Mouse (Mus musculus): ENCODE results near the gene Hspa1b.
"Not testable (repeated sequence)": the region's sequence is repeated elsewhere in the genome, so short reads cannot be mapped to it uniquely, and the experiment has no call there.

Gene Hspa1b

GRCm38 (mm10) chr17:34959130-34959778 is at the start of gene Hspa1b:
Hspa1b (minus strand) TSS chr17:34959238.
- DNase-seq (ENCODE audit: low spot score): peak; percentile 53

GRCm38 (mm10) chr17:35007387-35007991 is 48.5 kb upstream of the Hspa1b start:
- no peak for DNase-seq (ENCODE audit: low spot score)

- not testable (repeated sequence) for DNase-seq (ENCODE audit: low spot score)
Observed at GRCm38 (mm10) chr17:35005902-35006301, 46.9 kb upstream of the Hspa1b start.

- DNase-seq (ENCODE audit: low spot score): no peak
Observed at GRCm38 (mm10) chr17:35005158-35005557, 46.1 kb upstream of the Hspa1b start.

GRCm38 (mm10) chr17:35004075-35004717 is 45.2 kb upstream of the Hspa1b start:
- DNase-seq (ENCODE audit: low spot score): no peak

GRCm38 (mm10) chr17:35003022-35003838 is 44.2 kb upstream of the Hspa1b start:
- no peak for DNase-seq (ENCODE audit: low spot score)

GRCm38 (mm10) chr17:35002153-35002865 is 43.3 kb upstream of the Hspa1b start:
- DNase-seq (ENCODE audit: low spot score): peak; percentile 55

- no peak for DNase-seq (ENCODE audit: low spot score)
Observed at GRCm38 (mm10) chr17:35001452-35002152, 42.6 kb upstream of the Hspa1b start.

- peak; percentile 77 for DNase-seq (ENCODE audit: low spot score)
Observed at GRCm38 (mm10) chr17:35000717-35001451, 41.8 kb upstream of the Hspa1b start, which contains the start of gene Vars. Vars (plus strand) TSS chr17:35000987.

GRCm38 (mm10) chr17:34999871-35000716 is 41.1 kb upstream of the Hspa1b start:
- DNase-seq (ENCODE audit: low spot score): not testable (repeated sequence)

GRCm38 (mm10) chr17:34998526-34999430 is 39.7 kb upstream of the Hspa1b start:
- no peak for DNase-seq (ENCODE audit: low spot score)

GRCm38 (mm10) chr17:34997142-34997483 is 38.1 kb upstream of the Hspa1b start:
- no peak for DNase-seq (ENCODE audit: low spot score)

- DNase-seq (ENCODE audit: low spot score): no peak
Observed at GRCm38 (mm10) chr17:34996411-34997141, 37.5 kb upstream of the Hspa1b start.

GRCm38 (mm10) chr17:34995927-34996326 is 36.9 kb upstream of the Hspa1b start:
- DNase-seq (ENCODE audit: low spot score): not testable (repeated sequence)

GRCm38 (mm10) chr17:34995192-34995591 is 36.2 kb upstream of the Hspa1b start:
- not testable (repeated sequence) for DNase-seq (ENCODE audit: low spot score)

GRCm38 (mm10) chr17:34994751-34995150 is 35.7 kb upstream of the Hspa1b start:
- no peak for DNase-seq (ENCODE audit: low spot score)

- DNase-seq (ENCODE audit: low spot score): no peak
Observed at GRCm38 (mm10) chr17:34984218-34984617, 25.2 kb upstream of the Hspa1b start.

GRCm38 (mm10) chr17:34982328-34982727 is 23.3 kb upstream of the Hspa1b start:
- DNase-seq (ENCODE audit: low spot score): no peak

Data from c-Kit-positive CD71-positive TER-119-positive erythroid progenitor cells, embryonic 14.5 days (primary cell).